Mouse (Mus musculus) forebrain, postnatal 0 days (tissue): ENCODE measurements at regions not wholly inside any gene's neighbourhood (a gene's known extent, or its start where the extent isn't known, plus 50 kb on each side); places are given as distances from the start of the nearest gene placed in this dataset.

ENCODE experiments used
- ATAC-seq: fragments of 200-750 bp; cut with Nextera tagmentation; 2 replicates; pipeline ENCODE4 v1.8.0; 2017; ENCODE audit warnings: mild to moderate bottlenecking, moderate library complexity
- DNase-seq: peaks from one replicate; pipeline ENCODE4 v3.0.0-alpha.2; 2015
- H3K27ac ChIP-seq: fragments of 300-500 bp; sonication (generic); 2 replicates; pipeline ENCODE4 v1.5.1; 2014; ENCODE audit warnings: low read depth, mild to moderate bottlenecking, antibody characterized with exemption, low read length, moderate library complexity, mixed read lengths
- H3K27me3 ChIP-seq: fragments of 300-500 bp; sonication (generic); 2 replicates; pipeline ENCODE4 v1.6.1; 2014; ENCODE audit warnings: mild to moderate bottlenecking, low read length, mixed read lengths; ENCODE audit not compliant: insufficient read depth
- H3K36me3 ChIP-seq: fragments of 300-500 bp; sonication (generic); 2 replicates; pipeline ENCODE4 v1.6.1; 2014; ENCODE audit warnings: mild to moderate bottlenecking, moderate library complexity; ENCODE audit not compliant: insufficient read depth
- H3K4me1 ChIP-seq: fragments of 300-500 bp; sonication (generic); 2 replicates; pipeline ENCODE4 v1.6.1; 2014; ENCODE audit warnings: antibody characterized with exemption; ENCODE audit not compliant: insufficient read depth
- H3K4me2 ChIP-seq: fragments of 300-500 bp; sonication (generic); 2 replicates; pipeline ENCODE4 v1.6.1; 2014; ENCODE audit warnings: low read depth, mild to moderate bottlenecking, moderate library complexity
- H3K4me3 ChIP-seq: fragments of 300-500 bp; sonication (generic); 2 replicates; pipeline ENCODE4 v1.5.1; 2014; ENCODE audit warnings: low read depth, low read length, mixed read lengths
- H3K9ac ChIP-seq: fragments of 300-500 bp; sonication (generic); 2 replicates; pipeline ENCODE4 v1.6.1; 2014; ENCODE audit warnings: mild to moderate bottlenecking
- H3K9me3 ChIP-seq: fragments of 300-500 bp; sonication (generic); 2 replicates; pipeline ENCODE4 v1.6.1; 2016; ENCODE audit warnings: low read length
- CTCF ChIP-seq: sonication (generic); IDR thresholded peaks from 2 replicates; pipeline ENCODE4 v1.5.1; 2016; ENCODE audit warnings: antibody characterized with exemption, control low read depth, low read depth
- WGBS: fragments of 180-500 bp; shearing (Covaris S2); extraction: QIAGEN DNeasy Blood & Tissue Kit; methylation state at CpG from one replicate; pipeline ENCODE4 v1.1.7; 2014; 5-methylcytosine and 5-hydroxymethylcytosine counted together

- no peak overlapping the region for H3K27ac ChIP-seq
- no peaks in the 10 kb centered on the region for H3K4me1 ChIP-seq
- H3K27me3 ChIP-seq = no peaks in the 10 kb centered on the region
- no peaks in the 10 kb centered on the region for H3K36me3 ChIP-seq
- no peaks in the 10 kb centered on the region for H3K9me3 ChIP-seq
- no peak for TF ChIP-seq CTCF
- no peak overlapping the region for H3K4me2 ChIP-seq
- DNase-seq (no peak), ATAC-seq (no peak)
- no peak overlapping the region for H3K4me3 ChIP-seq
- WGBS = 74% methylated on average over 8 of the region's 8 CpGs
- no peak overlapping the region for H3K9ac ChIP-seq
These were observed 178.1 kb downstream of the Emx2 start for GRCm38 (mm10) chr19:59636271-59636670.

GRCm38 (mm10) chr19:59642606-59643005 is 184.4 kb downstream of the Emx2 start:
- no peak for TF ChIP-seq CTCF
- Histone ChIP-seq H3K36me3 (no peaks in the 10 kb centered on the region), H3K4me1 (no peaks in the 10 kb centered on the region), H3K4me2 (no peak overlapping the region), H3K4me3 (no peak overlapping the region), H3K27me3 (no peaks in the 10 kb centered on the region), H3K27ac (no peak overlapping the region), H3K9me3 (no peaks in the 10 kb centered on the region), H3K9ac (no peak overlapping the region)
- DNase-seq = no peak
- WGBS = 87% methylated on average over 3 of the region's 3 CpGs
- no peak for ATAC-seq

- no peak for DNase-seq
- Histone ChIP-seq H3K4me2 (no peak overlapping the region), H3K4me1 (no peaks in the 10 kb centered on the region), H3K4me3 (no peak overlapping the region), H3K36me3 (no peaks in the 10 kb centered on the region), H3K9ac (no peak overlapping the region), H3K27ac (no peak overlapping the region), H3K27me3 (no peaks in the 10 kb centered on the region; the same call in 1 of the 2 replicates), H3K9me3 (no peaks in the 10 kb centered on the region)
- ATAC-seq = no peak
- WGBS = 55% methylated on average over 8 of the region's 8 CpGs
- TF ChIP-seq CTCF = no peak
These were observed 188.1 kb downstream of the Emx2 start for GRCm38 (mm10) chr19:59646231-59646630.

GRCm38 (mm10) chr19:59646656-59647055 is 188.5 kb downstream of the Emx2 start:
- 18% methylated on average over 7 of the region's 7 CpGs for WGBS
- DNase-seq = peak; percentile 45
- no peak overlapping the region for H3K9ac ChIP-seq
- no peak for TF ChIP-seq CTCF
- no peaks in the 10 kb centered on the region for H3K9me3 ChIP-seq
- H3K4me3 ChIP-seq = no peak overlapping the region
- H3K4me1 ChIP-seq = no peaks in the 10 kb centered on the region
- peak; percentile 82 for ATAC-seq
- H3K27ac ChIP-seq = no peak overlapping the region
- no peak overlapping the region for H3K4me2 ChIP-seq
- H3K27me3 ChIP-seq = no peaks in the 10 kb centered on the region; the same call in 1 of the 2 replicates
- no peaks in the 10 kb centered on the region for H3K36me3 ChIP-seq

GRCm38 (mm10) chr19:59649421-59649820 is 191.2 kb downstream of the Emx2 start:
- no peak overlapping the region for H3K9ac ChIP-seq
- no peak for TF ChIP-seq CTCF
- 60% methylated on average over 5 of the region's 5 CpGs for WGBS
- no peak overlapping the region for H3K4me3 ChIP-seq
- H3K4me2 ChIP-seq = no peak overlapping the region
- H3K27ac ChIP-seq = no peak overlapping the region
- H3K4me1 ChIP-seq = no peaks in the 10 kb centered on the region
- no peaks in the 10 kb centered on the region; the same call in 1 of the 2 replicates for H3K27me3 ChIP-seq
- no peaks in the 10 kb centered on the region for H3K9me3 ChIP-seq
- ATAC-seq = no peak
- no peaks in the 10 kb centered on the region for H3K36me3 ChIP-seq
- no peak for DNase-seq

DNA sequence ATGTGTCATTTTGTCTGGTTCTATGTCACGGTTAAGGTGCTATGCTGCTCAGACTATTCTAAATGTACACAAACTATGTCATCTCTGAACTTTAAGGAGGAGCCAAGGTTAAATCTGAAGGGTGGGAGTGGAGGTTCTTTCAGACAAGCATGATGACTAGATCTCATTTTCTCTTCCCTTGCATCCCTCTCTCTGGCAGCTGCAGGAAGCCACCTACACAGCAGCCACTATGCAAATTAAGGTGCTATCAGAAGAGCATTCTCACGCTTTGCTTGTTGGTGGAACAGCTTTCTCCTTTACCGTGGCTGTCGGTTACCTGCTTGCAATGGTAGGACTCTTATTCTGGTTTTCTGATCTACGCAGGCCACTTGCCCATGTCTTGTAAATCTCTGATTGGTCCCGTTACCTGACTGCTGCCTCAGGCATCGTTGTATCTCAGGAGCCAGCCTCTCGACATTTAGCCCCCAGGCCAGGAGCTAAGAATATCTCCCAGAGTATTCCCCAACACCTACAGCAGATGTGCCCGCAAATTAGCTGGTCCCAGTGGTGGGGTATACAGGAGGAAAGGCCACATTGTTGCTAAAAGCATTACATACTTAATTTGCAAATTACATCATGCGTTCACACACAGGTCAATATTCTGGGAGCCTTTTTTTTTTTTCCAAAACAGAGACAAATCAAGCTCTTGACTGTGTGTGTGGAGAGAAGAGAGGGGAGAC is 192.6 kb downstream of the Emx2 start:
- no peaks in the 10 kb centered on the region for H3K9me3 ChIP-seq
- H3K27me3 ChIP-seq = no peaks in the 10 kb centered on the region; the same call in 1 of the 2 replicates
- no peak overlapping the region for H3K27ac ChIP-seq
- no peaks in the 10 kb centered on the region for H3K4me1 ChIP-seq
- H3K4me3 ChIP-seq = no peak overlapping the region
- H3K9ac ChIP-seq = no peak overlapping the region
- 78% methylated on average over 10 of the region's 10 CpGs for WGBS
- H3K36me3 ChIP-seq = no peaks in the 10 kb centered on the region
- DNase-seq = no peak
- no peak for TF ChIP-seq CTCF
- no peak overlapping the region for H3K4me2 ChIP-seq
- ATAC-seq = 0 out of 2 replicates have a peak, but pooled peaks have one; percentile 14

DNA sequence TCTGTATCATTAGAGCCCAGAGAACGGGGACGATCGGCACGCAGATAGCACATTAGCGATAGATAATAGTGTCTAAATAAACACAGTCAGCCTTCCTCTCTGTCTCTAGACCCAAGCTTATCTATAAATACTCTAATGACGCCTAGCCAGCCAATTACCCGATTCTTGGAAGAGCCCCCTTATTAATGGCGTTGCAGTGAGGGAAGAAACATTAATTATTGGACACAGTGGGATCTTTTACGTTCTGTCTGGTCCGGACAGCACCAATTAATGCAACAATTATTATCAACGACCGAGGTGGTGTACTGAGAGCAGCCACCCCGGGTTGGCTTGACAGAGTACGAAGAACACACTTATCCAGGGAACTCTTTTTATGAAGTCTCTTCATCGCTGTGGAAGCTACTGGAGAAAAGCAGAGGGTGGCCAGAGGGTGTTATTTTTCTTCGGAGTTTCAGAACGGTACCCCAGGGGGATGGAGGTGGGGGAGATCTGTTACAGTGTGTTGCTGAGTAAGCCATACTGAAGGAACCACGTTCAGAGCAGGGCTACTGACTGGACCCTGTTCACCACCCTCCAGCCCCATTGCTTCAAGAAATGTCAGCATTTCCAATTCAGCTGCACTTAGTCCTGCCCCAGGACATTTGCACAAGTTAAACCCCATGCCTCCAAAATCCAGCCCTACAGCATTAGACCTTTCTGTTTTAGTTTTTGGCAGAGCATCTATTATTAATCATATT is 195.6 kb downstream of the Emx2 start:
- Histone ChIP-seq H3K4me2 (no peak overlapping the region), H3K9me3 (no peaks in the 10 kb centered on the region), H3K27ac (no peak overlapping the region), H3K4me1 (no peaks in the 10 kb centered on the region), H3K9ac (no peak overlapping the region), H3K27me3 (no peaks in the 10 kb centered on the region; the same call in 1 of the 2 replicates), H3K36me3 (no peaks in the 10 kb centered on the region), H3K4me3 (no peak overlapping the region)
- no peak for TF ChIP-seq CTCF
- DNase-seq = no peak
- WGBS = 22% methylated on average over 18 of the region's 18 CpGs
- ATAC-seq = no peak
